Mouse (Mus musculus) kidney, postnatal 36 days (tissue): Measurements from ENCODE around the gene Gm9945.

Experiments used
- DNase-seq, 2 experiments: peaks; one replicate each; pipeline ENCODE4 v3.0.0; 2021 to 2022; ENCODE audit warnings: mixed read lengths in 2 of 2

The Gm9945 gene

DNA sequence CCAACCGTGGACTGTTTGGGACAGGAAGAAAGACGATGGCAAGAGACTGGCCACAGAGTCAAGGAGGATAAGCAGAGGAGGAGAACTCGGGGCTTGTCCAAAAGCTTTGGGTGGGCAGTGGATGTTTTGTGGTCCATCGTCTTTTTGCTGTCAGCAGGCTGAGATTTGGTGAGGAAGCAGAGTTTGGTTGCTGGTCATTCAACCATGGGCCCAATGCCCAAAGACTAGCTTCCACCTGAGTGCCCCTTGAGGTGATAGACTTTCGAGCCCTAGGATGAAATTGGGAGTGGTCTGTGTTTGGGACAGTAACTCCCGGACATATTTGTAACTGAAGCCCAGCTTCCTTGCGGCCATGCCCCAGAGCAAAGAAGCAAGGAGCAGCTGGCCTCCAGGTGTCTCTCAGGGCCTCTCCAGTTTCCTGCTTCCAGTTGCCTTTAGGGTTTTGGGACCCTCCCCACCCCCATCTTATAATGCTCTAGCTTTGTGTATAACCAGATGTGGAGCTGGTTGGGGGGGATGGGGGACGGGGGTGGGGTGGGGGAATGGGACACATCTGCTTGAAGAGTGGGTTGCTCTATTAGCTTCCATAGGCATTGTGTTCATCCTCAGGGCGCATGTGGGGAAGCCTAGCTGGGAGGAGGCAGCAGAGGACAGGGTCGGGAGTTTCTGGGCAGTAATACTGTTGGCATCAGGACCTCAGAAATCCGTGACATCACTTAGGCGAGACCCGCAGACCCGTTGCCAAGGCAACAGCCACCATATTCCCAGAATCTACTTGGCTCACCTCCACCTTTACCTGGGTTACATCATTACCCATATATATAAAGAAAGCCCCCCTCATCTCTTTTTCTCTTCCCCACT, 43.8 kb downstream of the Gm9945 start:
- no peak for DNase-seq

DNA sequence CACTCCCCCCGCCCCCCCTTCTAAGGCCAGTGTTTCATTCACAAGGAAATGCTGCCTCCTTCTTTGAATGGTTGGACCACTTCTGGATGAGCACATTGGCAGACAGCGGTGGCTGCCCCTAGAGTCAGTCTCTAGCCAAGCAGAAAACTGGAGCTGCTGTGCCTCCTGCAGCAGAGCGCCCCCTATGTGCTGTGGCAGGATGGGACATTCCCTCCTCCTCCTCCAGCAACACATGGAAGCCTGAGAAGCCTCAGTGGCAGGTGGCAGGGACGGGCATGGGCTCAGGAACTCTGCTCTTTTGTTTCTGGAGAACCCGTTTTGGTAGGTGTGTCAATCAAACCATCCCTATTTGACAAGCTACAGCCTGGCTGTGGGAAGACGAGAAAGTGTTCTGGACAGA, 44.9 kb downstream of the Gm9945 start:
- DNase-seq = peak in 1 of 2 experiments; percentile 54

DNA sequence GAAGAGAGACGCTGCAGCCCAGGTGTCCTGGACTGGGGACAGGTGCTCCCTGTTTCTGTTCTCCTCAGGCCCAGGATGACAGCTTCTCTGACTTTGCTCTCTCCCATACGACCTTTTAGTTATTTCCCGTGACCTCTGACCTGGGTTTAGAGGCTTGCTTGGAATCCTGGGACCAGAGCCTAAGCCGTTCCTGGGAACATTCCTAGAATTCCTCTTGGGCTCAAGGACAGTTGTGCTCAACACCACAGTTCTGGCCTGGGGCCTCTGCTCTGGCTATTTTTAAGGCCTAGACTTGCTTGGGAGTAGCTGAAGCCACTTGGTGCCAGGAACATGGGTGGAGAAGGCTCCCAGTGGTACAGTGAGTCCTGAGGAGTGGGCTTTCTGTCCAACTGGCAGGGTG, 45.5 kb downstream of the Gm9945 start:
- peak; percentile 60 to 79 for DNase-seq

DNA sequence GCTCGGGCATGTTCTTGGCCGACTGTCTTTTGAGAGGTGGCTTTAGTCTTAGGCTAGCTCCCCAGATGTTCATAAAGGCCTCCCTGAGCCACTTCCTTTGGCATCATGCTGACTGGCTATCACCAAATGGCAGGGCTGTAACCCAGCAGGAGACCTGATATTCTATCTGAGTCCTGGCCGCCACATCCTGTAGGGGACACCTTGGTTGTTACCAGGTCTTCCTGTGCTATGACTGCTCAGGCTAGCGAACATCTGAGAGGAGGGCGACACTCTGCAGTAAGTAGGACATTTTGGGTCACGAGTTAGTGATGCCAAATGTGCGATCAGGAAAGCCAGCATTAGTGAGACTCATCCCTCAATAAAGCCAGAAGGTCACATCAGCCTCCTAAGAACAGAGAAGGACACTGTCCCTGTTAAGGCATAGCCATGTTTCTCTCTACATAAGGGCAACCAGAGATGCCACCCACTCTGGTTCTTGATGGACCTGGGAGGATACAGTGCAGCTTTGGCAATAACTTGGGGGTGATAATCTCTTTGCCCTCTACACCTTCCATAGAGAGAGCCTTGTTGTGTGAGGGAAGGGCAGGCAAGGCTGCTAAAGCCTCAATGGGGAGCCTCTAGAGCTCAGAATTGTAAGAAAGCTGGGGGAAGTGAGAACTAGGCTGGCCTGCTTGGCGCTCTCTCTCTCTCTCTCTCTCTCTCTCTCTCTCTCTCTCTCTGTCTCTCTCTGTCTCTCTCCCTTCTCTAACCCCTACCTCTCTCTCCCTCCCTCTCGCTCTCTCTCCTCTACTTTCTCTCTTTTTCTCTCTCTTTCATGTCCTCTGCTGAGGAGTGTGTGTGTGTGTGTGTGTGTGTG, 48.7 kb downstream of the Gm9945 start:
- no peak for DNase-seq

DNA sequence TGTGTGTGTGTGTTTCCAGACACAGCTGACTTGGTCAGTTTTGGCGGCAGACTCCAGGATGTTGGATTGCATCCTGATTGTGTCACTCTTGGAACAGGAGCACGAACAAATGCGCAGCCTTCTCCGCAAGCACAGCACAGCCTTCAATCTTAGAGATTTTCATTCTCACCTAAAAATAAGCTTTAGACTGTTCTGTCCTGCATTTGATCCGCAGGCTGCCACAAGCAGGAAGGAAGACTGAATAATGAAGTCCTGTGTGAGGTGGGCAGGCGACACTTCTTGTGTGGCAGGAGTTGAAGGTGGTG, 49.2 kb downstream of the Gm9945 start:
- DNase-seq = peak; percentile 43 to 48

DNA sequence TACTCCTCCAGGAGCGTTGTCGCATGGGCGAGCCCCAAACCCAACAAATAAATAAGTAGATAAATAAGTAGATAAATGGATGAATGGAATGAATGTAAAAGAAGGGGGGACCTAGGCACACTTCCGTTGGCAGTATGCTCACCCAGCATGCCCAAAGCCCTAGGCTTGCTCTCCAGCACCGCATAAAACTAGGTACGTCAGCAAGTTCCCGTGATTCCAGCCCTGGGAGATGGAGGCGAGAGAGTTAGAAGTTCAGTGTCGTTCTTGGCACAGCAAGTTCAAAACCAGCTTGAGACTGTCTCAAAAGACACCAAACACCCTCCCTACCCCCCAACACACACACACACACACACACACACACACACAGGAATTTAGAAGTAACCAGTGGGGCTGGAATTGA, 50.0 kb downstream of the Gm9945 start:
- DNase-seq = no peak
